Mouse (Mus musculus): ENCODE data around the gene Eid1. TPM values are rescaled to one million over a fixed set of nuclear protein-coding genes. Genes with fewer than 3 reads are reported as not detected.
A peak's percentile ranks its signal among the peaks of the same experiment; 100 is the strongest.

The Eid1 gene
- polyA plus RNA-seq, 1 experiment from 2014 or later = 243 TPM

GRCm38 (mm10) chr2:125716599-125716998, 43.7 kb downstream of the Eid1 start:
- Histone ChIP-seq H3K36me3 (no peaks in the 10 kb centered on the region), H3K4me2 (replicated peaks) (no peak overlapping the region), H3K9ac (no peak overlapping the region), H3K9me3 (no peaks in the 10 kb centered on the region), H3K27ac (no peak overlapping the region), H3K4me3 (no peak overlapping the region), H3K27me3 (peaks cover 16% of the 10 kb centered on the region), H3K4me1 (no peaks in the 10 kb centered on the region)
- no peak for ATAC-seq (ENCODE audit: low FRiP score, low read depth)
- 79% methylated on average over 8 of the region's 8 CpGs for WGBS

GRCm38 (mm10) chr2:125723086-125723407, 50.2 kb downstream of the Eid1 start:
- peak overlapping the region; percentile 99 for H3K4me2 ChIP-seq (replicated peaks)
- H3K4me1 ChIP-seq = peaks cover 25% of the 10 kb centered on the region
- peak overlapping the region; percentile 68 for H3K9ac ChIP-seq
- peak overlapping the region; percentile 50 for H3K4me3 ChIP-seq
- peaks cover 56% of the 10 kb centered on the region for H3K27me3 ChIP-seq
- H3K27ac ChIP-seq = no peak overlapping the region
- H3K36me3 ChIP-seq = no peaks in the 10 kb centered on the region
- WGBS = 1% methylated on average over 18 of the region's 18 CpGs
- peak; percentile 9; the same call in 1 of the 2 replicates for ATAC-seq (ENCODE audit: low FRiP score, low read depth)
- no peaks in the 10 kb centered on the region for H3K9me3 ChIP-seq

DNA sequence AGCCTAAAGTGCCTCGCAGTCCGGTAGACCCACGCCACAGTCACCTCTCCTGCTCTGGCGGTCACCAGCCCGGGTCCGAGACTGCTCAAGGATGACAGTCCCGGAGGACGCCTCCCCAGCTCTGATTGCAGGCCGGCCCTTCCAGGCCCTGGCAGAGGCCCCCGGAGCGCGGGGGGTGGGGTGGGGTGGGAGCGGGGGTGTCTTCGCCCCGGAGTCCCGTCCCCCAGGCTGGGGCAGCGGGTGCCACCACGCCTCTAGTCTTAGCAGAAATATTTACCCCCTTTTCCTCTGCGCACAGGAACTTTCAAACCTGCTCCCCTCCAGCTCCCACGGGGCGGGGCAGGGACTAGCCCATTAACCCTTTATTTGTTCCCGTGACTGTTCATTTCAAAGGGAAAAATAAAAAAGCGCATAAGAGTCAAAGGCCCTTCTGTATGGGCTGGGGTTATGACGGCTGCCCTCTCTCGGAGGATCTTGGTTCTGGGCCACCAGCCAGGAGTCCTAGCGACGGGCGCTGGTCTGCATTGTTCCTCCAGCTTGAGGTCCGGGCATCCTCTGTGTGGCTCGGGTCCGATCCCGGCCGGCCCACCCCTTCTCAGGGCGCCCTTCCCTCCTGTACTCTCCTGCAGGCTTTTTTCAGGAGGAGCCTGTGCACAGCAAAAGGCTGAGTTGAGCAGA, 50.7 kb downstream of the Eid1 start:
- no peak overlapping the region for H3K27ac ChIP-seq
- H3K27me3 ChIP-seq = peaks cover 54% of the 10 kb centered on the region
- H3K4me3 ChIP-seq = peak overlapping the region; percentile 50
- ATAC-seq (ENCODE audit: low FRiP score, low read depth) = peak; percentile 79
- H3K9me3 ChIP-seq = no peaks in the 10 kb centered on the region
- H3K4me2 ChIP-seq (replicated peaks) = peak overlapping the region; percentile 99
- peaks cover 25% of the 10 kb centered on the region for H3K4me1 ChIP-seq
- no peaks in the 10 kb centered on the region for H3K36me3 ChIP-seq
- H3K9ac ChIP-seq = peak overlapping the region; percentile 68
- 0% methylated on average over 34 of the region's 34 CpGs for WGBS

- H3K9ac ChIP-seq = peak within 1 kb of the TSS; percentile 68
These were observed 51.2 kb downstream of the Eid1 start, which contains the start of gene Shc4 for GRCm38 (mm10) chr2:125724086-125724430. Shc4 (minus strand) TSS chr2:125724148.

More at GRCm38 (mm10) chr2:125724086-125724430, 51.2 kb downstream of the Eid1 start, which contains the start of gene Shc4:
- ATAC-seq (ENCODE audit: low FRiP score, low read depth) = peak; percentile 83
- WGBS = 0% methylated on average over 15 of the region's 15 CpGs
- Histone ChIP-seq H3K4me3 (peak within 1 kb of the TSS; percentile 50), H3K4me1 (peaks cover 25% of the 10 kb centered on the region), H3K36me3 (no peaks in the 10 kb centered on the region), H3K27ac (no peak within 1 kb of the TSS), H3K9me3 (no peaks in the 10 kb centered on the region), H3K4me2 (replicated peaks) (peak within 1 kb of the TSS; percentile 99), H3K27me3 (peaks cover 54% of the 10 kb centered on the region)

Other genes with a start within 250 kb of the Eid1 start
- 0.24 and 0.25 TPM in 2 replicates for gene Gm9913, start 168.0 kb upstream of the Eid1 start, polyA plus RNA-seq (2015; fragmentation: Nextera tagmentation; extraction: Ambion mirVana)
- gene Fbn1, start 165.1 kb upstream of the Eid1 start, polyA plus RNA-seq (2015; fragmentation: Nextera tagmentation; extraction: Ambion mirVana) = 17.9 and 18.6 TPM in 2 replicates
- gene Cep152, start 48.0 kb upstream of the Eid1 start, polyA plus RNA-seq (2015; fragmentation: Nextera tagmentation; extraction: Ambion mirVana) = 6.4 and 6.8 TPM in 2 replicates
- 1.1 and 1.9 TPM in 2 replicates for gene Shc4, start 51.1 kb downstream of the Eid1 start, polyA plus RNA-seq (2015; fragmentation: Nextera tagmentation; extraction: Ambion mirVana)
- 20.7 and 21.8 TPM in 2 replicates for gene Secisbp2l, start 109.8 kb downstream of the Eid1 start, polyA plus RNA-seq (2015; fragmentation: Nextera tagmentation; extraction: Ambion mirVana)
- 43.7 and 44.8 TPM in 2 replicates for gene Galk2, start 186.0 kb downstream of the Eid1 start, polyA plus RNA-seq (2015; fragmentation: Nextera tagmentation; extraction: Ambion mirVana)
- 86.1 and 90.3 TPM in 2 replicates for gene Cops2, start 186.0 kb downstream of the Eid1 start, polyA plus RNA-seq (2015; fragmentation: Nextera tagmentation; extraction: Ambion mirVana)